ENCODE assay signal across 10 mouse cellular contexts in the genomic region with DNA sequence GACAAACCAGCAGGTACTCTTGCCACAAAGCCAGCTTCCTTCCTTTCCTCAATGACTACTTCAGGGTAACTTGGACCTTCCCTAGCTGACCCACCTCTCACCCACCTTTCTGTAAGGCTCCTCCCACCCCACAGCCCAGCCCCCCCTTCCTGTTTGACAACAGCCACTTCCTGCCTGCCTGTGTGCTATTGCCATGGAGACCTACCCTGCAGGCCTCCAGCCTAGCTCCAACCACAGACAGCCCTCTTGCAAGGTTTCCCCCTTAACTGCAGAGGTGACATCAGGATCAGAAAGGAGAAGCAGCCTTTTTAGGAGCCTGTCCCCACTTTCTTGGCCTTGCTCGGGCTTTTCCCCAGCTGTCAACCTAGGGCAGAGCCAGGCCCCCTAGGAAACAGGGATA. TPM values are rescaled to one million over a fixed set of nuclear protein-coding genes. Genes with fewer than 3 reads are reported as not detected.
DNase-seq lines count a peak whose midpoint lies in the region; ATAC-seq and TF ChIP-seq lines count a peak whose summit lies in the region.
"Had no signal": no experiment of that assay in that cellular context is flagged by ENCODE, and none has a peak within 500 bp of the region (broad histone marks: within the 10 kb centered on the region; RNA-seq: fewer than 3 reads in every experiment).

No protein-coding gene starts in this region.

- TF ChIP-seq POLR2A in thymus, adult 2 months (IDR thresholded peaks at IDR 0.05; ENCODE audit: control insufficient read depth, extremely low read depth, insufficient read depth, low read length, poor library complexity), result no peak

- peak; percentile 60; the same call in 1 of the 2 replicates for ATAC-seq in kidney, embryonic 16.5 days (ENCODE audit: low FRiP score, low TSS enrichment)
- peak; percentile 79 for ATAC-seq in lung, postnatal 0 days
- no peak for ATAC-seq in midbrain, postnatal 0 days (ENCODE audit: low FRiP score)

- H3K4me1 ChIP-seq in kidney, embryonic 16.5 days (ENCODE audit: insufficient read depth, low read length), result peaks cover 31% of the 10 kb centered on the region
- peaks cover 19% of the 10 kb centered on the region for H3K4me1 ChIP-seq in lung, postnatal 0 days (ENCODE audit: insufficient read depth, low read depth, low read length)
- H3K4me1 ChIP-seq in thymus, adult 2 months (replicated peaks; ENCODE audit: control insufficient read depth, insufficient read depth, low read length), result peaks cover 35% of the 10 kb centered on the region
- no peaks in the 10 kb centered on the region for H3K4me1 ChIP-seq in midbrain, postnatal 0 days (ENCODE audit: insufficient read depth, low read length)

- no peaks in the 10 kb centered on the region for H3K9me3 ChIP-seq in kidney, embryonic 16.5 days (ENCODE audit: low read length)
- H3K9me3 ChIP-seq in lung, postnatal 0 days (ENCODE audit: low read length), result no peaks in the 10 kb centered on the region
- H3K9me3 ChIP-seq in midbrain, postnatal 0 days (ENCODE audit: low read length), result no peaks in the 10 kb centered on the region
- H3K9me3 ChIP-seq: hindbrain, embryonic 15.5 days had no signal

- no peak for TF ChIP-seq EP300 in lung, postnatal 0 days (IDR thresholded peaks at IDR 0.05)

- 69% methylated on average over 1 of the region's 1 CpGs for WGBS in kidney, embryonic 16.5 days
- 41% methylated on average over 1 of the region's 1 CpGs for WGBS in lung, postnatal 0 days
- WGBS in thymus, adult 2 months, result 0% methylated on average over 1 of the region's 1 CpGs
- 82% methylated on average over 1 of the region's 1 CpGs for WGBS in midbrain, postnatal 0 days

- H3K9ac ChIP-seq in kidney, embryonic 16.5 days (replicated peaks; ENCODE audit: low read length), result no peak overlapping the region
- H3K9ac ChIP-seq in lung, postnatal 0 days (replicated peaks; ENCODE audit: low read depth), result 0 out of 2 replicates have a peak overlapping the region, but pooled peaks have one; percentile 20
- no peak overlapping the region for H3K9ac ChIP-seq in midbrain, postnatal 0 days (replicated peaks; ENCODE audit: low read length, poor library complexity, severe bottlenecking)
- H3K9ac ChIP-seq: hindbrain, embryonic 15.5 days had no signal

- no peak overlapping the region; the same call in 1 of the 2 replicates for H3K4me2 ChIP-seq in kidney, embryonic 16.5 days (replicated peaks; ENCODE audit: low read depth, low read length)
- no peak overlapping the region for H3K4me2 ChIP-seq in lung, postnatal 0 days (replicated peaks; ENCODE audit: low read depth, low read length)
- H3K4me2 ChIP-seq in midbrain, postnatal 0 days (ENCODE audit: low read depth, low read length, poor library complexity, severe bottlenecking), result no peak overlapping the region
- H3K4me2 ChIP-seq: hindbrain, embryonic 15.5 days had no signal

- H3K4me3 ChIP-seq in kidney, embryonic 16.5 days (ENCODE audit: low read length), result no peak overlapping the region
- no peak overlapping the region for H3K4me3 ChIP-seq in lung, postnatal 0 days (ENCODE audit: low read depth, low read length)
- H3K4me3 ChIP-seq in thymus, adult 2 months (ENCODE audit: control insufficient read depth, insufficient read depth, low read length), result 0 out of 2 replicates have a peak overlapping the region, but pooled peaks have one; percentile 2
- no peak overlapping the region for H3K4me3 ChIP-seq in midbrain, postnatal 0 days (ENCODE audit: low read depth, low read length)
- H3K4me3 ChIP-seq: hindbrain, embryonic 15.5 days had no signal

- no peaks in the 10 kb centered on the region for H3K27me3 ChIP-seq in kidney, embryonic 16.5 days (ENCODE audit: insufficient read depth, low read length)
- no peaks in the 10 kb centered on the region for H3K27me3 ChIP-seq in lung, postnatal 0 days (replicated peaks; ENCODE audit: insufficient read depth, low read length)
- H3K27me3 ChIP-seq in thymus, adult 2 months (ENCODE audit: control insufficient read depth, insufficient read depth, low read length), result no peaks in the 10 kb centered on the region
- no peaks in the 10 kb centered on the region for H3K27me3 ChIP-seq in midbrain, postnatal 0 days (ENCODE audit: insufficient read depth, low read length)
- H3K27me3 ChIP-seq: hindbrain, embryonic 15.5 days had no signal

- peak overlapping the region; percentile 45; the same call in 1 of the 2 replicates for H3K27ac ChIP-seq in kidney, embryonic 16.5 days (ENCODE audit: low read length)
- peak overlapping the region; percentile 76 for H3K27ac ChIP-seq in lung, postnatal 0 days (ENCODE audit: low read length)
- H3K27ac ChIP-seq in thymus, adult 2 months (ENCODE audit: control insufficient read depth, insufficient read depth, low read length), result peak overlapping the region; percentile 90
- no peak overlapping the region for H3K27ac ChIP-seq in midbrain, postnatal 0 days (ENCODE audit: low read depth, low read length)
- H3K27ac ChIP-seq: hindbrain, embryonic 15.5 days had no signal

- H3K36me3 ChIP-seq in kidney, embryonic 16.5 days (ENCODE audit: insufficient read depth, low read length), result peaks cover 39% of the 10 kb centered on the region
- 0 out of 2 replicates have a peak, but pooled peaks cover 12% of the 10 kb centered on the region for H3K36me3 ChIP-seq in lung, postnatal 0 days (ENCODE audit: insufficient read depth, low read length)
- no peaks in the 10 kb centered on the region; the same call in 1 of the 2 replicates for H3K36me3 ChIP-seq in thymus, adult 2 months (ENCODE audit: control insufficient read depth, insufficient read depth, low read length)
- peaks cover 42% of the 10 kb centered on the region for H3K36me3 ChIP-seq in midbrain, postnatal 0 days (ENCODE audit: insufficient read depth, low read length)

- no peak for TF ChIP-seq CTCF in lung, postnatal 0 days (IDR thresholded peaks at IDR 0.05)
- TF ChIP-seq CTCF in thymus, adult 2 months (IDR thresholded peaks at IDR 0.05; ENCODE audit: borderline replicate concordance, control insufficient read depth, extremely low read depth, insufficient read depth, low read length, poor library complexity), result no peak
- TF ChIP-seq CTCF in midbrain, postnatal 0 days (IDR thresholded peaks at IDR 0.05), result no peak

- no peak for DNase-seq in kidney, postnatal 14 days
- peak; percentile 62 for DNase-seq in c-Kit-positive CD71-negative TER-119-negative erythroid progenitor cells, embryonic 14.5 days (ENCODE audit: low read depth)
- peak; percentile 73 for DNase-seq in lung, postnatal 0 days (ENCODE audit: low spot score)
- peak; percentile 68 for DNase-seq in thymus, adult 2 months
- no peak for DNase-seq in layer of hippocampus, adult 9-11 months
- no peak for DNase-seq in midbrain, postnatal 0 days (ENCODE audit: low spot score)
- no peak for DNase-seq in gastrocnemius, postnatal 10 days
- DNase-seq: adrenal gland, adult 8-10 months had no signal

RNA-seq across cellular contexts. Expression of gene Camk2g, which starts 8.7 kb away (rescaled TPM):
- 41.7 and 46.0 TPM in 2 replicates for polyA plus RNA-seq in kidney, embryonic 16.5 days (2015; fragmentation: Nextera tagmentation; extraction: Ambion mirVana)
- polyA plus RNA-seq in lung, postnatal 0 days (2015; fragmentation: Nextera tagmentation; extraction: Ambion mirVana), result 36.6 and 40.2 TPM in 2 replicates
- polyA plus RNA-seq in thymus, adult 2 months (2012; rRNA removed), result 36.4 and 42.3 TPM in 2 replicates
- total RNA-seq in midbrain, postnatal 0 days (2014; rRNA removed), result 239 and 267 TPM in 2 replicates
- 261 and 284 TPM in 2 replicates for polyA plus RNA-seq in midbrain, postnatal 0 days (2015; fragmentation: Nextera tagmentation; extraction: Ambion mirVana)
- 100 to 1,000 TPM; 120 to 134 TPM for total RNA-seq in gastrocnemius, postnatal 10 days (2021)

RNA-seq across cellular contexts. Expression of gene Ndst2, which starts 50.9 kb away (rescaled TPM):
- polyA plus RNA-seq in kidney, embryonic 16.5 days (2015; fragmentation: Nextera tagmentation; extraction: Ambion mirVana), result 31.6 and 33.5 TPM in 2 replicates
- polyA plus RNA-seq in lung, postnatal 0 days (2015; fragmentation: Nextera tagmentation; extraction: Ambion mirVana), result 12.9 and 15.6 TPM in 2 replicates
- polyA plus RNA-seq in thymus, adult 2 months (2012; rRNA removed), result 42.2 and 46.2 TPM in 2 replicates
- total RNA-seq in midbrain, postnatal 0 days (2014; rRNA removed), result 20.5 and 23.2 TPM in 2 replicates
- 14.0 and 14.1 TPM in 2 replicates for polyA plus RNA-seq in midbrain, postnatal 0 days (2015; fragmentation: Nextera tagmentation; extraction: Ambion mirVana)
- total RNA-seq in gastrocnemius, postnatal 10 days (2021), result 10 to 100 TPM; 13.1 to 15.3 TPM

RNA-seq across cellular contexts. Expression of gene Plau, which starts 51.2 kb away (rescaled TPM):
- polyA plus RNA-seq in kidney, embryonic 16.5 days (2015; fragmentation: Nextera tagmentation; extraction: Ambion mirVana), result 21.7 and 21.8 TPM in 2 replicates
- 1.0 and 1.7 TPM in 2 replicates for polyA plus RNA-seq in lung, postnatal 0 days (2015; fragmentation: Nextera tagmentation; extraction: Ambion mirVana)
- 5.6 and 6.4 TPM in 2 replicates for polyA plus RNA-seq in thymus, adult 2 months (2012; rRNA removed)
- 0.93 and 2.1 TPM in 2 replicates for total RNA-seq in midbrain, postnatal 0 days (2014; rRNA removed)
- 0.27 and 0.44 TPM in 2 replicates for polyA plus RNA-seq in midbrain, postnatal 0 days (2015; fragmentation: Nextera tagmentation; extraction: Ambion mirVana)
- total RNA-seq in gastrocnemius, postnatal 10 days (2021), result 10 to 100 TPM; 25.6 to 28.0 TPM

Comparison
In these comparisons a context has a peak if more than half of its experiments do, and no peak if none do; other contexts are left out.
1. DNase-seq: peak in c-Kit-positive CD71-negative TER-119-negative erythroid progenitor cells, embryonic 14.5 days (single experiment), lung, postnatal 0 days (single experiment) and thymus, adult 2 months (single experiment); none in kidney, postnatal 14 days (single experiment), layer of hippocampus, adult 9-11 months (single experiment), midbrain, postnatal 0 days (single experiment) and gastrocnemius, postnatal 10 days (single experiment).